Mouse (Mus musculus): ENCODE results near the gene Sntb2.

Gene Sntb2

DNA sequence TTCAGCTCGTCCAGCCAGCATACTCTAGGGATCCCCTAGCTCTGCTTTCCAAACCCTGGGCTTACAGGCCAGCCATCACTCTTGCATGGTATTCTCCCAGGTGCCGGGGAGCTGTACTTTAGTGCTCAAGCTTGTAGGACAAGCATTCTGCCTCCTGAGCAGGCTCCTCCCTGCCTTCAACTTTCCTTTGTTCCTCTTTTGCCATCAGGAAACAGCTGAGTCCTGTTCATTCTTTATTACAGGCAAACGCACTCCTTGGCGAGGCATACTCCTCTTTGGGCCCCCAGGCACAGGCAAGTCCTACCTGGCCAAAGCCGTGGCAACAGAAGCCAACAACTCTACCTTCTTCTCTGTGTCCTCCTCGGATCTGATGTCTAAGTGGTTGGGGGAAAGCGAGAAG, 105.1 kb downstream of the Sntb2 start:
- DNase-seq: no peak

DNA sequence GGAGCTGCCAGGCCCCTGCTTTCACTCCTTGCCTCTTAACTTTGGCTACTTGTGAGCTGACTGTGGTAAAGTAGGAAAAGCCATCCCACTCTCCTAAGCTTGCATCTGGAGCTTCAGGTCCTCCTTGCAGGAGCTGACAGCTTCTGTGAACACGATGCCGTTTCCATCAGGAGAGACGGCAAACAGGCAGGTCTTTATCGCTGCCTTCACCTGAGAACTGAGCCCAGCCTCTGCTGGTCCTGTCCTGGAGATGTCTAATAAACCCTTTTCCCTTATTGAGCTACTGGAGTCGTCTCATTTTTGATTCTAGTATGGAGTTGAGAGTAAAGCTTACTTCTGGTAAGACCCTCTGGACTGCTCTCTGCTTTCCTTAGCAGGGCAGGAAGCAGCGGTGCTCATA, 109.9 kb downstream of the Sntb2 start:
- no peak for DNase-seq

DNA sequence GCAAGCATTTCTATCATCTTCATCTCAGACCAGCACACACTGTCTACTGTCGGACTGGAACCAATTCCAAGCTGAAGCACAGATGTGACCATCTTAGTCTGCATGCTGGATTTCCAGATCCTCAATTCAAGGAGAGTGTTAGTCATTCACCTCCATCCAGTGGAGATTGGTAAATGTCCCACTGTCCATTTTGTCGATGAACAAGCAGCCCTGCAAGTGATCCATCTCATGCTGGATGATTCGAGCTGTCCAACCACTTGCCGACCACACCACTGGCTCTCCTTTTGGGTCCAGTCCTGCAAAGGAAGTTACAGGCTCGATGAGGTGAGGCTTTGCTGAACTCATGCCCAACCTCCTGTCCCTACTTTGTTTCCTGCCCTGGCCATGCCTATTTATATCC, 111.4 kb downstream of the Sntb2 start:
- DNase-seq: no peak

DNA sequence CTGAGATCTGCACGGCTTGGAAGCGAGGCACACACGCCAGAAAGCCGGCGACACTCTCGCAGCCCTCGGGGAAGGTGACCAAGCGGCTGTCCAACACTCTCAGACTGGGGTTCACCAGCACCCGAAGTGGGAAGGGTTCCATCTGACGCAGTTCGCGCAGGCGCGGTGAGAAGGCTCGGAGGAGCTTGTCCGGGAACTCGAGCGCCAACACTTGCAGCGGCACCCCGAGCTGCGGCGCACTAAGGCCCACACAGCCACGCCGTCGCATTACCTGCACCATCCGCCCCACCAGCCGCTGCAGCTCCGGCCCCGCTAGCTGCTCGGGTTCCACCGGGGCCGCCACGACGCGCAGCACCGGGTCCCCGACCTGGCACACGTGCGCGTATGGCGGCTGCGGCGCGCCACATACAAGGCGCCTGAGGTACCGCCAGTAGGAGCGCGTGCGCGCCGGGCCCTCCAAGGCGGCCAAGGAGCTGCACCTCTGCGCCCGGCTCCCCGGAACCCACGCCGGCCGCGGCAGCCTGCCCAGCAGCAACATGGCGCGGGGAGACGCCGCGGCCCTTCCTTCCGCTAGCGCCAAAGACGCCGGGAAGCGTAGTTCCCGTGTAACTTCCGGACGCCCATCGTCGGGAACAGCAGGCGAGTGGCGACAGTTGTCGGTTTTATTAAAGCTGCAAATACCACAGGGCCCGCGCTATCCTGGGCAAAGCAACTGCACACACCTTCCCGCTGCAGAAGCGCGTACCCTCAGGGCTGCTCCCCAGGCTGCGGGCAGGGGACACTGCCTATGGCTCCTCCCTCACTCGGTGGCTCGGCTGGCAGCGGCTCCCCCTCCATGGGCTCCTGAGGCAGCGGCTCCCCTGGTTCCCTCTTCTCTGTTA, 112.8 kb downstream of the Sntb2 start, which contains the start of gene Pdf:
TSS of gene Pdf (minus strand) at position 554 of the 881 bp plus-strand sequence.
- DNase-seq: peak; percentile 85 to 87

DNA sequence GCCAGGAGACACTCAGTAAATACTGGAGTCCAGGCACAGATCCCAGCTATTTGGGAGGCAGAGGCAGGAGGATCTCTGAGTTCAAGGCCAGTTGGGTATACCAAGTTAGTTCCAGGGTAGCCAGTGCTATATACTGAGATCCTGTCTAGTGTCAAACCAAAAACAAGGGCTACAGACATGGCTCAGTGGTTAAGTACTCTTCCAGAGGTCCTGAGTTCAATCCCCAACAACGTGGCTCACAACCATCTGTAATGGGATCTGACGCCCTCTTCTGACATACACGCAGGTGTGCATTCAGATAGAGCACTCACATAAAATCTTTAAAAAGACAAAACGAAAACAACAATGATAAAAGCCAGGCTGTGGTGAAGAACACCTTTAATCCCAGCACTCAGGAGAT, 113.9 kb downstream of the Sntb2 start:
- no peak for DNase-seq

DNA sequence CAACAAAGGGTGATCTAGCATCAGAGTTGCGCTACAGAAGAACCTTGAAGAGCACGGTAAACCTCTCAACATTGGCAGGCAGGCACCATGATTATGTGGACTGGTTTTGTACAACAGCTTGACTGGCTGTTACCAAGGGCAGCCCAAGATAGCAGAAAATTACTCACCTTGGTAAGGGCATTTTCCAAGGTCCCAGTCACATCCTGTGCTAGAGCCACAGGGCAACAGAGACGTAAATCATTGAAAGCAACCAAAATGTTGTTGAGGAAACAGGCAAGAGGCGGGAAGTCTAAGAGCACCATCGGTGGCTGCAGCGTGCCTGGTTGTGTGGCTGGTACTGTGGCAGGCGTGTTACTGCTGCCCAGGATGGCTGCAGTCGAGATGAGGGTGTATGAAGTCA, 116.5 kb downstream of the Sntb2 start:
- DNase-seq: no peak

DNA sequence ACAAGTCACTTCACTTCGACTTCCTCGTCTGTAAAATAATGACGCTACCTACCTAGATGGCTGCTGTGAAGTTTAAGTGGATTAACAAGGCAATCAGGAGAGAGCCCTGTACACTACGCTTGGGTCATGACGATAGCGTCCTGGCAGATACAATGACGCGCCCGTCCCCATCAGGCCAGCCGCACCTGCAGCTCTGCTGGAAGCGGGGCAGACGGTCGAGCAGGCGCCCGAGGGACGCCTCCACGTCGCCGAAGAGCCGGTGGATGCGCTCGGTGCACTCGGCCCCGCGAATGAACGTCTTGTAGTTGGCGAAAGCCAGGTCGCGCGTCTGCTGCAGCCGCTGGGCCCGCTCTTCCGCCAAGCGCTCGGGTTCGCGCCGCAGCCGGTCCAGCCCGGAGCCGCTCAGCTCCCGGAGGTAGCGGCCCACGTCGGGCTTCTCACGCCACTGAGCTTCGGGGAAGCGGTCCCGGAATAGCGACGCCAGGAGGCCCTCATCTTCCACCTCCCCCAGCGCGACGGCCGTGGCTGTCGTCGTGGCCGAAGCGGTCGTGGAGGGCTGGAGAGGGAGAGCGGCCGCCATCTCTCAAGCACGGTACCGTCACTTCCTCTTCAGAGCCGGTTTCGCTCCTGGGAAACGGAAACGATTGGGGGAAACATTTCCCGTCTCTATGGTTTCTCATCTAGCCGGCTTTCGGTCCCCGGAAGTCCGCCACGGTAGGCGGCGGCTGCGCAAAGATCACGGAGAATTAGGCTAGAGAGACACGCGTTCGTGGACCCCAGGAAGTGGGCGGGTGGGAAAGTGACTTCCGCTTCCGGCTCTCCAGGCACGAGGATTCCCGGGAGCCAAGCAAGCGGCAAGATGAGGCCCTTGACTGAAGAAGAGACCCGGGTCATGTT, 120.8 kb downstream of the Sntb2 start, which contains the start of the genes Cog8 and Nip7:
TSS of gene Cog8 (minus strand) at position 614 of the 897 bp plus-strand sequence.
TSS of gene Nip7 (plus strand) at position 802 of the 897 bp plus-strand sequence.
- DNase-seq: peak; percentile 95 to 96

DNA sequence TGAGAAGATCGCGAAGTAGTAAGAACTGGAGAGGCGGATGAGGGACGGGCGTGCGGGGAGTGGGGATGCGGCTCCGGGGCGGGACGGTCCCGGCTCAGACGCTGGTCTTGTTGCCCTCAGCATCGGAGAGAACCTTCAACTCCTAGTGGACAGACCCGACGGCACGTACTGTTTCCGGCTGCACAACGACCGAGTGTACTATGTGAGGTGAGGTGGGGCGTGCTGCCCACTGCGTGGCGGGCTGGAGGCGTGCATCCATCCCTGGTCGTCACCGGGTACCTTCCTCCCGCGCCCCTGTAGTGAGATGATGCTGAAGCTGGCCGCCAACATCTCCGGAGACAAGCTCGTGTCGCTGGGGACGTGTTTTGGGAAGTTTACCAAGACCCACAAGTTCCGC, 121.4 kb downstream of the Sntb2 start:
- peak in 1 of 2 experiments; percentile 59 for DNase-seq

DNA sequence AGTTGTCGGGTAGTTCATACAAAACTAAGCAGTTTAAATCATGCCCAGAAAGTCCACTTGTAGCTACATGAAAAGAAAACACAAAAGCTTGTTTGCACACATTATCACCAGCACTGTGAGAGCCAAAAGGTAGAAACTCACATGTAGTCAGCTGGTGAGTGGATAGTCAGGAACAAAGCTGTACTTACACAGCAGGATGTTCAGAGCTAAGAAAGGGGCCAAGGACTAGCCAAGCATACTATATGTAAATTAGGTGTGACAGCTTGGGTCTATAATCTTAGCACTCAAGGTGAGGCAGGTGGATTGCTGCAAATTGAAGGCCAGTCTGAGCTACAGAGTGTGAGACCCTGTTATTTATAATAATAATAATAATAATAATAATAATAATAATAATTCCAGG, 127.1 kb downstream of the Sntb2 start:
- DNase-seq: no peak

DNA sequence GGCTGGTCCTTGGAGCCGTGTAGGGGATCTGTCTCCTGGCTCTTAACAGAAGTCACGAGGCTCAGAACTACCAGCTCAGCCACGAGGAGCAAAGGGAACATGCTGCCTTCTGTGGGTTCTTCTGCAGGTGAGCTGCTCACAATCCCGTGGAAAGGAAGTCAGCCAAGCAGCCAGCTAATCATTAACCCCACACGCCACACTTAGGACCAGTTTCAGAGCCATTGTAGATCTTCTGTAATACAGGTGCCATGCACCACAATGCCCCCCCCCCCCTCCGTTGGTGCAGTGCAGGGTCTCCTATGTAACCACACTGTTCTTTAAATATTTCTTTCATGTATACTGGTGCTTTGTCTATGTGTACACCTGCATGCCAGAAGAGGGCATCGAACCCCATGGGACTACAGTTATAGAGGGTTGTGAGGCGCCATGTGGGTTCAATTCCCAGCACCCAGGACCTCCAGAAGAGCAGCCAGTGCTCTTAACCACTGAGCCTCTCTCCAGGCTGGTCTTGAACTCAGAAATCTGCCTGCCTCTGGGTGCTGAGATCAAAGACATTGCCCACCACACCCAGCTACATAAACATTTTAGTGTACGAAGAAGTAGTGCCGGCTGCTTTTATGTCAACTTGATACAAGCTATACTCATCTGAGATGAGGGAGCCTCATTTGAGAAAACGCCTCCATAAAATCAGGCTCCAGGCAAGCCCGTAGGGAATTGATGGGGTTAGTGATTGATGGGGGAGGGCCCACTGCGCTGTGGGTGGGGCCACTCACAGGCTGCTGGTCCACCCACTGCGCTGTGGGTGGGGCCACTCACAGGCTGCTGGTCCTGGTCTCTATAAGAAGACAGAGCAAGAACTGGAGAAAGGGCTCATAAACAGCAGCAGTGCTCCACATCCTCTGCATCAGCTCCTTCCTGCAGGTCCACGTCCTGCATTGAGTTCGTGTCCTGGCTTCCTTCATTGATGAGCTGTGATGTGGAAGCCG, 130.3 kb downstream of the Sntb2 start, which contains the start of gene Tmed6:
TSS of gene Tmed6 (minus strand) at position 134 of the 986 bp plus-strand sequence.
- DNase-seq: no peak

Measured in cerebellum, postnatal 14 days (tissue).